Mouse (Mus musculus) monocyte, adult 5-6 weeks (primary cell): ENCODE measurements around the gene Hmga1. TPM values are rescaled to one million over a fixed set of nuclear protein-coding genes. Genes with fewer than 3 reads are reported as not detected.

Experiments
- ATAC-seq: fragments of 153-309, 156-312 bp; replicated peaks from 2 replicates; pipeline ENCODE4 v1.8.0; 2017; ENCODE audit warnings: mild to moderate bottlenecking; ENCODE audit not compliant: low TSS enrichment, insufficient number of reproducible peaks, severe bottlenecking, poor library complexity, low FRiP score
- total RNA-seq: library from RNA; stranded (forward); fragments of 200-1000, 200-491, 200-594 nt; gene quantifications from 3 replicates; pipeline ENCODE4 v1.2.3, GENCODE M21; 2017

Gene Hmga1
- total RNA-seq, 1 experiment from 2014 or later: 41.0 TPM

DNA sequence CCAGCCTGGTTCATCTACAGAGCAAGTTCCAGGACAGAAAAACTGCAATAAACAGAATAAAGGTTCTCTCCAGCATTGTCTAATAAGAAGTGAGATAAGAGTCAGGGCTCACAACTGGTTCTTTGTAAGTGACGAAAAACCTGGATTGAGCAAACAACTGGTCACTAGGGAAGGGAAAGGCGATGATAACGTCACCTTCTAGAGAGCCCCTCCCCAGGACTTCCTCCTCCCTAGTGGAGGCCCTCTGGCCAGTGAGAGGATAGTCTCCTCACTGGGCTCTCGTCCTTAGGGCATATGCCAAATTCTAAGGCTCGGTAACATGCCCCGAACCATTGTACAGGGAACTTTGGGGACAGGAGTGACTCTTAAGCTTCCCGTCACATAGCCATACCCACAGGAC lies 19.8 kb downstream of the Hmga1 start:
- no peak for ATAC-seq

DNA sequence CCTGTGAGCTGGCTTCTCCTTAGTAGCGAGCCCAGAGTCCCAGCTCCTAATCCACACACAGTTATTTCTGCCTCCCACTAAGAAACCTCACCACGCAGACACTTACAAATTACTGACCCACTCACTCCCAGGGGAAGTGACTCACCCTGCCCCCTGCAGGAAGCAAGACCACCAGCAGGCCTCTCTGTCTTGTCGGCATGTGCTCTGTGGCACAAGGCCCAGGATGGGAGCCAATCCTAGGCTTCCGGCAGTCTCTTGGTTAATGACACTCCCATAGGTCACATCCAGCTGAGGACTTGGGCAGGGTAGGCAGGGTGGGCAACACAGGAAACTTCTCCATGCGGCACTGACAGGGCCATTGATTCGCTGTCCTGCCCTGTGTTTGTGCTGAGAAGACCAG lies 21.2 kb downstream of the Hmga1 start:
- ATAC-seq: no peak

DNA sequence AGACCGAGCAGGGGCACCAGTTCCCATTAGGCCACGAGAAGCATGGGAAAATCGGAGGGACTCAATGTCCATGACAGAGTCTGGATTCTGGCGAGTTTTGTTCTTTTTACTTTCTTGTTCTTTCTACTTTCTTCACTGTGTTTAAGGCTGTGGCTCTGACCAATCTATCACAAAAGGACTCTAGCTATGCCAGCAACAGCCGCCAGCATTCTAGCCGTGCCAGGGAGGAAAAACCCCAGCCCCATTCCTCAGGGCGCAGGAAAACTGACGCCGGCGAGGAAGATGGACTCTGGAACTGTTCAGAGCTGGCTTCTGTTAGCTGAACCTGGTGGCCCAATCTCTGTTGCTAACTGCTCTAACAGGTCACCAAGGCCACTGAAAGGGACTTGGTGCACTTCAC lies 22.2 kb downstream of the Hmga1 start:
- ATAC-seq: no peak

DNA sequence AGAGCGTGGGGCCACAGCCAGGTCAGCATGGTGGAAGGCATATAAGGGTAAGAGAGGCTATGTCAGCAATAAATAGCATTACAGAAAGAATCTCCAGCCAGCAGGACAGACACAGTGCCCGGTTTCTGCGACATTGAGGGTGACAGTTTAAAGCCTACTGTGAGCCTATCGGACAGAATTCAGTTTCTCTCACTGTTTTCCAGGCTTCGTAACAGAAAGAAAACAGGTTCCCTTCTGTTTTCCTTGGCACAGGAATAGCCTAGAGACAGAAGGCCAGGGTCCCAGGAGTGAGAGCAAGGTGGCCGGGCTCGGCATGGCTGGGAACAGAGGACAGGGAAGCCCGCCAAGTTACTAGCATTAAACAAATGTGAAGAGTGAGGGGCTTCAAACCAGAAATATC lies 23.5 kb downstream of the Hmga1 start:
- ATAC-seq: no peak

DNA sequence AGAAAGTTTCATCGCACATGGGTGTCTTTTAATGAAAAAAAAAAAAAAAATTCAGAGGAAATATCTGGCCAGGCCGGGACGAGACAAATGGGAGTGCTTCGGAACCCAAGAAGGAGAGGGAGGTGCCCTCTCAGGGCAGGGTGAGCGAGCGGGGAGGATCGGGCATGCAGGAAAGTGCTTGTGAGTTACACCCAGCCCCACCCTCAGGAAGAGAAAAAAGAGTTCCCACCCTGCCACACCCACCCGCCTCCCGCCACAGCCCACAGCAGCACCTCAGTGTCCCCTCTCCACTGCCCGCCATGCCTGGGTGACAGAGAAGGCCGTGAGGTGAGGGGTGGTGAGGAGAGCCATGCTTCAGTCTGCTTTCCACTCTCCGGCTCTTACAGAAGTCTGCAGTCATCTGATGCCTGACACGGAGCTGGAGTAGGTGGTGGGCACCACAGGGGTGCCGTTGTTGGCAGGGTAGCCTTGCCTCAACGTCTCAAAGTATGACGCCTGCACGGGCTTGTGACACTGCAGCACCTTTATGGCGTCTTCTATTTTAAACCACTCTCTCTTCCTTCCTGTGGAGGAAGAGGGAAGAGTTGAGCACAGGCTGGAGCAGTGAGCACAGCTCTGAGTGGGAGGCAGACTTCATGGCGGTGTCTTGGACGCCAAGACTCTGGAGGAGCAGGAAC lies 24.2 kb downstream of the Hmga1 start:
- no peak for ATAC-seq

DNA sequence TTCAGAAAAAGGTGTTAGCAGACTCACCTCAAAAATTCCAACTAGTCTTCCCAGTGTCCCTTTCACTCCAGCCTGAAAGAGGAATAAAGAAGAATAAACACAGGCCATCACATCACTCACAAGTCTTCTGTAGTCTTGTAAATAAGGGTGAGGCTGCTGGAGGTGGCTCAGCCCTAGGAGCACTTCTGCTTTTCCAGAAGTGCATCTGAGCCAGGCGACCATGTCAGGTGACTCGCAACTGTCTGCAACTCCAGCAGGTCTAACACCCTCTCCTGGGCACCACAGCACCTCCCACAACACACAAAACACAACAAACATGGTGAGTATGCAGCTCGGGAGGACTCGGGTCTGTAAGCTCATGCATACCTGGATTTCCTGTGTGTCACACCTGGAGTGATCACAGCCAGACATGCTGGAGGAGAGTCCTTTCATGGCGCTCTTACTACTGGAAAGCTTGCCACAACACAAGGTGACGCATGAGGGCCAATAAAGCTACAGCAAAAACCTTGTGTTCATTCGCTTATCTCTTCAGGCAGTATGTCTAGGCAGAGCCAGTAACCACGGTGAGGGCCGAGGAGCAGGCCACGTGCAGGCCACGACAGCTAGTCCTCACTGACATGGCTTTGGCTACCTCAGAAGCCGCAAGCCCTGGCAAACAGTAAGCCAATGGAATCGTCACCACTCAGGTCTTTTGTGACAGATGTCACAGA lies 27.0 kb downstream of the Hmga1 start:
- ATAC-seq: peak; percentile 49; the same call in 1 of the 2 replicates

DNA sequence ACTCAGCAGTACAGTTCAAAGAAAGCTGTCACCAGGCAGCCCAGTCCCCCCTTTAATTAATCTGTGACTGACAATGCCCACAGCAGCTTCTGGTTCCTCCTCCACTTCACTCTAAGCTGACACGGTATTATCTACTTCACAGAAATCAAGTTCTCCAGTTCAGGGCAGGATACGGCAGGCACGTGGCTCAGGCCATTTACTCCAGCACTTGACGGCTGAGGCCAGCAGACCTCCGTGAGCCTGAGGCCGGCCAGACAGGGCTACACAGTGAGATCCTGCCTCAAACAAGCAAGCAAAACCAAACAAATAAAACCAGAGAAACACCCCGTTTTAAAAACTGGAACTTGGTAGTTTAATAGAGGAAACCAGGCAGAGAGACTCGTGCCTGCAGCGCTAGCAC lies 30.4 kb downstream of the Hmga1 start:
- ATAC-seq: no peak

DNA sequence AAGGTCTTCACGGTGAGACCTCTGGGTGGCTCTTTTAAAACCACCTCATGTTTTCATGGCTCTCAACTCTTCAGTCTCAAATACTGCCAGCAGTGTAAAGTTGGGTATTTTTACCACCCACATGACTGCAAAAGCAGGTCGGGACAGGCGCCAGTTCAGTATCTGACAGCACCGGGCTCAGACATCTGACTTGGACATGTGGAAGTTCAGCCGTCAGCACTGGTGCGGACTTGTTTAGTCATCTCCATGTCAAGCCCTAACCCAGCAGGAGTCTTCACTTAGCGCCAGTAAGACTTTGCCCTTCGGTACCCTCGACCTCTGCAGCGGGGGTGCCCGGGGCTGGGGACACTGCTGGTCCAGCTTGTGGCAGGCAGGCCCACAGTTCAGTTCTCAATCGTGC lies 31.0 kb downstream of the Hmga1 start:
- no peak for ATAC-seq

DNA sequence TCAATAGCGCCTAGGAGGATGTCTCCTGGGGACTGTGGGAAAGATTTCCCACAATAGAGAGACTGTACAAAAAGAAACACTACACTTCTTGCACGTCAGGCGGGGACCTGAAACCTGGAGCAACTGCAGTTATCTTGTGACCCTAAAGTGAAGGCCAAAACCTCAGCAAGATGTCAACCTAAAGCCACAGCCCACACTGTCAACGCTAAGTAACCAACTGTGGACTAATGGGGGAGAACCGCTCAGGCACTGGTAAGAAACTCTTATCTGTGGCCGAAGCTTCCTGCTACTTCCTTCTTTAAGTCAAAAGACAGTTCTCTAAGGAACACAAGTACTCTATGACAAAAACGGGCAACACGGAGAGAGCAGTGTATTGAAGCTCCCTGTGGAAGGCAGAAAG lies 31.9 kb downstream of the Hmga1 start:
- ATAC-seq: peak; percentile 37

DNA sequence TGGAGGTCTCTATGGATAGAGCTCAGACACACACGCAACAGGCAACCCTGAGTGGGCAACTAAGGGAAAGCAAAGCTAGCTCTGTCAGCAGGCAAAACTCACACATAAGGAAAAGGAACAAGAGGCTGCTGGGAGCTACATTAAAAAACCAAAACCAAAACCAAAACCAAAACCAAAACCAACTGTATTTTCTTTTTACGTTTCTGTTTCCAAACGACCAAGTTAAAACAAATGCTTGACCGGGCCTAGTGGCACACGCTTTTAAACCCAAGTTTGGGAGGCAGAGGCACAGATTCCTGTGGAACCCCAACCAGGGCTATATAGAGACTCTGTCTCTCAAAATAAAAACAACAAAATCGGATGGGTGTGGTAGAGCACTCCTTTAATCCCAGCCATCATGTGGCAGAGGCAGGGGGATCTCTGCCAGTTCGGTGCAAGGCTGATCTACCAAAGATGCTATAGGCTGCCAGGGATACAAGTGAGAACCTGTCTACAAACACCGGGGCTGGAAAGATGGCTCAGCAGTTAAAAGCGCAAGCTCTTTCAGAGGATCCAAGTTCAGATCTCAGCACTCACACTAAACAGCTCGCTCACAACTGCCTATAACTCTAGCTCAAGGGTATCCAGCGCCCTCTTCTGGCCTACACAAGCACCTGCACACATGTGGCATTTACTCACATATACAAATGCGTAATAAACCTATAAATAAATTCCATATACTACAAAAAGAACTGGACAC lies 35.7 kb downstream of the Hmga1 start:
- no peak for ATAC-seq

DNA sequence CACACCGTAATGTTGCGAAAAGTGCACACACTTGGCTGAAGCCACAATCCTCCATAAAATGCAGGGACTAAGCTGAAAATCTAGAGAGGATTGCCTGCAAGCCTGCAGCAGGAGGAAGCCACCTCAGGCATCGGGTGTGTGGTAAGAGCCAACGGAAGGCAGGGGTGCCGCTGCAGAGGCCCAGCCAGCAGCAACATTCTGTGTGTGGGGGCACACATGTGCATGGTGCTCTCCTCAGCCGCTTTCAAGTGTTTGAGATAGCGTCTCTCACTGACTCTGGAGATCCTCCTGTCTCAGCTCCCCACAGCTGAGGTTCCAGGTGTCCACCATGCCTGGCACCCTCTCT lies 36.2 kb downstream of the Hmga1 start:
- ATAC-seq: no peak

DNA sequence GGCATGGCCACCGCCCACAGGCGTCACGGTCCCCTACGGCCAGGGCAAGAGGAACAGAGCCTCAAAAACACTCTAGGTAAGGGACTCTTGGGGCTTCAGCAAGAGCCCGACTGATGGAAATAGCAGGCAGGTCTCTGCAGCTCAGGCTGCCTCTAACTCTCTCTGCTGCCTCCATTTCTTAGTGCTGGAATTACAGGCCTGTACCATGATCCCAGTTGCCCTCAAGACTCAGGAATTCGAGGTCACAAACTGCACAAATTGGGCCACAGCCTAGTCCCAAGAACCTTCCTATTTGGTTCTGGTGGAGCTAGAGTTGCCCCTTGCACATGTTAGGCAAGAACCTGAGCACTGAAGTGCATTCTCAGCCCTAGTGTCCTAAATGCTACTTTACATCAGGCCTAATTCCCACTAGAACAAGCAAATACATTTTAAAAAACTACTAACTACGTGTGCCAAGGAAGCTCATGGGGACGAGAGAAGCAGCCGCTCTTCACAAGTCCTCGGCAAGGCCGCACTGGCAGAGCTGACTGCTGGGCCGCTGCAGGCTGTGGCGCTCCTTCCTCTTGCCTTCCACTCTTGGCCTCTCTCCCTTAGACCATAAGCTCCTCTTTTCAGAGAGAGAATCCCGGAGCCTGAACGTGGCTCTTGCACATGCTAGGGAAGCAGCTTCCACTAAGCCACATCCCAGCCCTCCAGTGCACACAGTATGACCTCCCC lies 39.5 kb downstream of the Hmga1 start:
- no peak for ATAC-seq

DNA sequence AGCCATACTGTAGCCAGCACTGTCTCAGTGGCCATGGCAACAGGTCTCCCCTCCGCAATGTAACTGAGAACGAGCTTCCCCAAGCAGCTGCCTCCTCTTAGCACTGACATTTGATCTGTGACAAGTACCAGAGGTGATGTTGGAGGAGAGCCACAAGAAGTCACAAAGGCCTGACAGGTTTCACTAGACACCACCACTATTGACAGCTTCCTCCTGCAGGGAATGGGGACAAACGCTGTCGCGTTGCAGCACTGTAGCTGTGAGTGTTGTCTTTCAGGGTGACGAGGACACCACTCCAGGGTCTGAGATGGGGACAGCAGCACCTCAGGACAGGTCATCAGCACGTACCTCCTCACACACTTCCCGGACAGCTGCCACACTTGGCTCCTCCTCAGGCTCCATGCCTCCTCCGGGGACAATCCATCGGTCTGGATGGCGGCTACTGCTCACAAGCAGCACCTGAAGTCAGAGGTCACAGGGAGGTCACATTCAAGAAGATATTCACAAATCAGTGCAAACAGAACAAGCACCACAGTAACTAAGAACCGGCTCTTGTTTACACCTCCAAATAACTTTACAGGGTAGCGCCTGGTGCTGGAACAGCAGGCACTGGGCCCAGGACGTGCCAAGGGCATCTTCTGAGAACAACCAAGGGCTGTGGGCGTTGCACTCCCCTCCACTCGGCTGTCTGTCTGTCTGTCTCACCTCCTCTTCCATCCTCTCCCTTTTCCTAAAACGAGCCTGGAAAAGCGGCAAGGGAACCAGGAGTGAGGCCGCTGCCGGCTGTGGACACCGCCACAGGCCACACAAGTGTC lies 40.3 kb downstream of the Hmga1 start:
- ATAC-seq: no peak

DNA sequence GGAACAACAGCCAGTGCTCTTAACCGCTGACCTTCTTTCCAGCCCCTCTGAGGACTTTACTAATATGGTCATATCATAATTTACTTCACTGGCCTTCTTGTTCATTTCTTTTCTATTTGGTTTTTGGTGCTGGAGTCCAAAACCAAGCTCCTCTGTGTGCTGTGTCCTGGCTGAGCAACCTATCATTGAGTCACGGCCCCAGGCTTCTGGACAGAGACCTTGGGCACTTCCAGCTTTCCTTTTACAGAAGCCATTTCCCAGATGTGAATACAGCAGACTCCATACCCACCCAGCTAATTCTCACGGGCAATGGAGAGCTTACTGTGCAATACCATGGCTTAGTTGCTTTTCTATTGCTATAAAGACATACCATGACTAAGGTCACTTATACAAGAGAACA lies 44.0 kb downstream of the Hmga1 start:
- ATAC-seq: no peak

DNA sequence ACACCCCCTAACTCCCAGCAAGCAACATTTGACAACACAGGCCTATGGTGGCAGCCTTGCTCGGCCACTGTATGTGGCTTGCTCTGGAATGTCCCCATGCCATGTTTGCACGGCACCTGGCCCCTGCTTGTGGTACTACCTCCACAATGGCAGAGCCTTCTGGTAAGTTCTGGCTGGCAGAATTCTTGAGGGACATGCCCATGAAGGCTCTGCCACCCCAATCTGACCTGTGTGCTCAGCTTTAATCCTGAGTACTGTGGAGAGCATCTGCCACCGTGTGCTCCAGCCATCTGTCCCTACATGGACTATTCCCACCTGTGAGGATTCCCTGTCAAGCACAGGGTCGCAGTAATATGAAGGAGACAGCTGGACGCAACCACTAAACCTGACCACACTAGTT lies 44.6 kb downstream of the Hmga1 start:
- no peak for ATAC-seq

DNA sequence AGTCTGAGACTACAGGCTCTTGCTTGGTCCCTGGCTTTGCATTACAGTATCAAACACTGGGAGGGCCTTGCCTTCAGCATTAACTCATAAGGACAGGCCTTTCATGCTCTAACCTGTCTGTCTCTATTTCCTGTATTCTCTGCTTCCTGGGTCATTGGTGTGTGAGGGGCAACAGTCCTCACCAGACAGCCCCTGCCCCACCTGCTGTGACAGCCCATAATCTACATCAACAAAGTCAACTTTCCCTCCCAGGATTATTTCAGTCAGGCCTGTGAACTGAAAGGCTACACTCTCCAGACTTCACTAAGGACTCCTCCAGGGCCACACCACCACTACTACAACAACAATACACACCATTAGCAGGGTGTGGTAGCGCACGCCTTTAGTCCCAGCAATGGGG lies 46.7 kb downstream of the Hmga1 start:
- no peak for ATAC-seq

DNA sequence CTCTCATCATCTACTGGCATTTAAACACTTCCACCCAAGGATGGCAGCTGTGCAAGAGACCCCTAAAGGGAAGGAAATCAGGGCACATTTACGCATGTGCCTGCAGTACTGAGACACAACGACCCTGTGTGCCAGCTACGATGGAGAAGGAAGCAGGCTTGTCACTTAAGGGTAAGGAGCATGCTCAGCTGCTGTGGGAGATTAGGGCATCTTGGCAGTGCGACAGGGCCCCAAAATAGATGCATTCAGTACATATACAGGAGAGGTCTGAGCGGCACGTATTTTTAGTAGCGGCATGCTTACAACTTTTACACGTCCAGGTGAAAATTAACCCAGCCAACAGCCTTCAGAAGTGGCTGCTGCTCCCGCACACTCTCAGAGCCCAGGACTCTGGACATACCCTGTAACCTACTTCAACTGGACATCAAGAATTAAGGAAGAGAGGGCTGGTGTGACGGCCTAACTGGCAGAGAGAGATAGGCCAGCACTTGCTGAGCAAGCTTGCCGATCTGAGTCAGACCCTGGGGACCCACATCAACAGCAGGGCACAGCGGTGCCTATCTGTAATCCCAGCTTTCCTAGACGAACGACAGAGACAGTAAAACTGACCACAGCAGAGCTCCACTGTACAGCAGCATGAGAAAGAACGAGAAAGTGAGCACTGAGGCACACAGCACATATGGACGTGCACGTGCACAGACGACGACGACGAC lies 47.4 kb downstream of the Hmga1 start:
- no peak for ATAC-seq

DNA sequence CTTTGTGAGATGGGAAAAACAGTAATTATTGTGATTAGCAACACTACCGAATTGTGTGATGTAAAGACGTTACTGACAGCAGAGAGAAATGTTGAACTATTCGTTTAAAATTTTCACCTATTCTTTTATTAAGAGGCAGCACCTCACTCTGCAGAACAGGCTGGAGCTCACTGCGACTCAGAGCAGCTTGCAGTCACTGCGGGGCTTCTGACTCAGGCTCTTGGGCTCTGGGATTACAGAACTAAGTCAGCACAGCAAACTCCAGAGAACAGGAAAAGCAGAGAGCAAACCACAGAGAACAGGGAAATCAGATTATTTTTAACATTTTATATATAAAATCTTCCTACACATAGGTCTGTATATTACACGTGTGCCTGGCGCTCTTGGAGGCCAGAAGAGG lies 53.3 kb downstream of the Hmga1 start:
- ATAC-seq: no peak
